Mouse (Mus musculus): ENCODE data around the gene Gm10477. TPM values are rescaled to one million over a fixed set of nuclear protein-coding genes. Genes with fewer than 3 reads are reported as not detected.
"Not testable (repeated sequence)": the region's sequence is repeated elsewhere in the genome, so short reads cannot be mapped to it uniquely, and the experiment has no call there.

Gene Gm10477
- not detected for total RNA-seq (2021)
- long read RNA-seq, experiment 1 = 0 reads
- long read RNA-seq, experiment 2 = 0 reads

- H3K27ac ChIP-seq; DNase-seq; H3K4me3 ChIP-seq; intact Hi-C loops (cut with DNase I): not testable (repeated sequence)
Measured at GRCm38 (mm10) chrX:56524442-56524841, at the start of gene Gm10477. Gene Gm10477 (plus strand): TSS chrX:56524742.

- H3K27ac ChIP-seq = no peak overlapping the region
- no peak overlapping the region for H3K4me3 ChIP-seq
- TF ChIP-seq CTCF (IDR thresholded peaks at IDR 0.05) = no peak
- DNase-seq = no peak
- intact Hi-C loops (cut with DNase I) = no loop called here
Measured at GRCm38 (mm10) chrX:56477553-56477952, 47.0 kb upstream of the Gm10477 start.

GRCm38 (mm10) chrX:56481906-56482305 is 42.6 kb upstream of the Gm10477 start:
- Histone ChIP-seq H3K27ac (no peak overlapping the region), H3K4me3 (no peak overlapping the region)
- intact Hi-C loops (cut with DNase I) = no loop called here
- DNase-seq = no peak
- TF ChIP-seq CTCF (IDR thresholded peaks at IDR 0.05) = no peak

GRCm38 (mm10) chrX:56489758-56490157 is 34.8 kb upstream of the Gm10477 start:
- TF ChIP-seq CTCF (IDR thresholded peaks at IDR 0.05) = peak; percentile 96
- intact Hi-C loops (cut with DNase I) = loop anchor here (1.0 kb wide), 1 partner anchor 62 kb away; no protein-coding TSS in a partner anchor
- H3K4me3 ChIP-seq = no peak overlapping the region
- peak; percentile 73 for DNase-seq
- no peak overlapping the region for H3K27ac ChIP-seq

- H3K27ac ChIP-seq = no peak overlapping the region
- no peak for TF ChIP-seq CTCF (IDR thresholded peaks at IDR 0.05)
- intact Hi-C loops (cut with DNase I) = no loop called here
- DNase-seq = peak; percentile 44
- H3K4me3 ChIP-seq = no peak overlapping the region
Measured at GRCm38 (mm10) chrX:56497241-56497640, 27.3 kb upstream of the Gm10477 start.

- intact Hi-C loops (cut with DNase I) = no loop called here
- Histone ChIP-seq H3K4me3 (no peak overlapping the region), H3K27ac (no peak overlapping the region)
- peak; percentile 66 for DNase-seq
- TF ChIP-seq CTCF (IDR thresholded peaks at IDR 0.05) = peak; percentile 75
Measured at GRCm38 (mm10) chrX:56531266-56531665, 6.7 kb downstream of the Gm10477 start.

- TF ChIP-seq CTCF (IDR thresholded peaks at IDR 0.05) = peak; percentile 19; the same call in 1 of the 2 replicates
- Histone ChIP-seq H3K4me3 (no peak overlapping the region), H3K27ac (no peak overlapping the region)
- intact Hi-C loops (cut with DNase I) = no loop called here
- DNase-seq = peak; percentile 13
Measured at GRCm38 (mm10) chrX:56537162-56537561, 12.6 kb downstream of the Gm10477 start.

- no peak for DNase-seq
- intact Hi-C loops (cut with DNase I) = no loop called here
- Histone ChIP-seq H3K4me3 (no peak within 1 kb of the TSS), H3K27ac (no peak within 1 kb of the TSS)
- TF ChIP-seq CTCF (IDR thresholded peaks at IDR 0.05) = no peak
Measured at GRCm38 (mm10) chrX:56549506-56549905, 25.0 kb downstream of the Gm10477 start, which contains the start of gene Gm648. Gene Gm648 (minus strand): TSS chrX:56549606.

GRCm38 (mm10) chrX:56553584-56553983 is 29.0 kb downstream of the Gm10477 start:
- no peak for DNase-seq
- TF ChIP-seq CTCF (IDR thresholded peaks at IDR 0.05) = no peak
- no peak overlapping the region for H3K4me3 ChIP-seq
- no peak overlapping the region for H3K27ac ChIP-seq
- intact Hi-C loops (cut with DNase I) = no loop called here

- peak; percentile 18 for DNase-seq
- Histone ChIP-seq H3K27ac (no peak overlapping the region), H3K4me3 (no peak overlapping the region)
- intact Hi-C loops (cut with DNase I) = no loop called here
- peak; percentile 56 for TF ChIP-seq CTCF (IDR thresholded peaks at IDR 0.05)
Measured at GRCm38 (mm10) chrX:56572465-56572864, 47.9 kb downstream of the Gm10477 start.

Other genes with a start within 250 kb of the Gm10477 start
- 1 to 10 TPM; 2.1 to 3.5 TPM for gene Zfp449, start 178.3 kb upstream of the Gm10477 start, total RNA-seq (2021)
- not detected for gene Smim10l2a, start 150.2 kb upstream of the Gm10477 start, total RNA-seq (2021)
- gene Gm2174, start 76.8 kb upstream of the Gm10477 start, total RNA-seq (2021) = 1 to 10 TPM; 1.2 to 1.5 TPM
- 1 to 10 TPM; 4.7 to 5.9 TPM for gene Ints6l, start 69.9 kb upstream of the Gm10477 start, total RNA-seq (2021)
- not detected for gene Gm648, start 24.9 kb downstream of the Gm10477 start, total RNA-seq (2021)
- gene Mmgt1, start 73.3 kb downstream of the Gm10477 start, total RNA-seq (2021) = 10 to 100 TPM; 25.0 to 27.2 TPM
- gene Slc9a6, start 85.0 kb downstream of the Gm10477 start, total RNA-seq (2021) = 10 to 100 TPM; 24.9 to 31.3 TPM
- 1,000 to 10,000 TPM in 1 of 2 experiments, 100 to 1,000 TPM in 1; 673 to 2,064 TPM for gene Fhl1, start 207.0 kb downstream of the Gm10477 start, total RNA-seq (2021)